Mouse (Mus musculus) layer of hippocampus, adult 11-12 months (tissue): ENCODE data around the gene Pkd2l1.
A peak's percentile ranks its signal among the peaks of the same experiment; 100 is the strongest.

Experiments used
- DNase-seq: peaks from one replicate; pipeline ENCODE4 v3.0.0; 2022; ENCODE audit warnings: low spot score

The Pkd2l1 gene

GRCm38 (mm10) chr19:44106831-44107660, 85.2 kb downstream of the Pkd2l1 start, which contains the start of gene Chuk:
Gene Chuk, minus strand, starts transcription at chr19:44107480.
- peak; percentile 94 for DNase-seq

GRCm38 (mm10) chr19:44104393-44104792, 87.8 kb downstream of the Pkd2l1 start:
- DNase-seq = no peak

GRCm38 (mm10) chr19:44103001-44103400, 89.2 kb downstream of the Pkd2l1 start:
- DNase-seq = no peak

- DNase-seq = no peak
These were observed 91.4 kb downstream of the Pkd2l1 start for GRCm38 (mm10) chr19:44100840-44101239.
